In genomic region chr15:77411035-77411434, GRCm38 (mm10) we compare ENCODE assay signal across 15 mouse cellular contexts. TPM values are rescaled to one million over a fixed set of nuclear protein-coding genes. Genes with fewer than 3 reads are reported as not detected.
A peak's percentile ranks its signal among the peaks of the same experiment; 100 is the strongest.
DNase-seq lines count a peak whose midpoint lies in the region; ATAC-seq and TF ChIP-seq lines count a peak whose summit lies in the region.
"Not testable (repeated sequence)": the region's sequence is repeated elsewhere in the genome, so short reads cannot be mapped to it uniquely, and the experiment has no call there.
"Had no signal": no experiment of that assay in that cellular context is flagged by ENCODE, and none has a peak within 500 bp of the region (broad histone marks: within the 10 kb centered on the region; RNA-seq: fewer than 3 reads in every experiment).

TSS of gene Apol9a (minus strand) at chr15:77411135.

- H3K79me2 ChIP-seq in C2C12 (ENCODE audit: control insufficient read depth, insufficient read depth); liver, adult 2 months (ENCODE audit: control insufficient read depth, insufficient read depth, low read length); myocyte (ENCODE audit: control insufficient read depth, insufficient read depth): not testable (repeated sequence)

- not testable (repeated sequence) for H3K79me3 ChIP-seq in C2C12 (ENCODE audit: low read depth)

- not testable (repeated sequence) for H3ac ChIP-seq in C2C12 (ENCODE audit: control insufficient read depth, insufficient read length, low read depth); myocyte (ENCODE audit: control insufficient read depth, insufficient read length)

- H3K27ac ChIP-seq in intestine, postnatal 0 days (ENCODE audit: low read depth, low read length); stomach, postnatal 0 days (replicated peaks): not testable (repeated sequence)
- peak within 1 kb of the TSS; percentile 97 for H3K27ac ChIP-seq in liver, adult 2 months (replicated peaks; ENCODE audit: insufficient read depth, low read depth, low read length)

- TF ChIP-seq EP300 in stomach, postnatal 0 days (optimal IDR thresholded peaks at IDR 0.05), result not testable (repeated sequence)

- ATAC-seq in activated CD4-positive, CD25-positive, alpha-beta regulatory T cell, adult 4 months, result not testable (repeated sequence)
- 0 out of 2 replicates have a peak, but pooled peaks have one; percentile 6 for ATAC-seq in erythroblast, adult 5-6 weeks (replicated peaks; ENCODE audit: low FRiP score, poor library complexity, severe bottlenecking)
- ATAC-seq in intestine, postnatal 0 days, result peak; percentile 63
- ATAC-seq in stomach, postnatal 0 days (ENCODE audit: low FRiP score, low TSS enrichment), result peak; percentile 28; the same call in 1 of the 2 replicates

- H3K9me3 ChIP-seq in intestine, postnatal 0 days (ENCODE audit: control insufficient read depth); stomach, postnatal 0 days (ENCODE audit: control insufficient read depth, low read length): not testable (repeated sequence)

- 33% methylated on average over 1 of the region's 4 CpGs for WGBS in intestine, postnatal 0 days
- WGBS in liver, adult 2 months, result 48% methylated on average over 2 of the region's 4 CpGs
- no CpG with 5 or more reads among the region's 4 CpGs for WGBS in stomach, postnatal 0 days

- not testable (repeated sequence) for TF ChIP-seq CTCF in C2C12 (IDR thresholded peaks at IDR 0.05; ENCODE audit: control insufficient read depth, insufficient read depth, insufficient read length); intestine, postnatal 0 days (IDR thresholded peaks at IDR 0.05; ENCODE audit: low read depth); liver, adult 2 months (IDR thresholded peaks at IDR 0.05; ENCODE audit: low read depth, low read length); stomach, postnatal 0 days (IDR thresholded peaks at IDR 0.05; ENCODE audit: low read depth)

- H3K4me3 ChIP-seq in C2C12 (ENCODE audit: insufficient read depth, poor library complexity, severe bottlenecking); intestine, postnatal 0 days (ENCODE audit: low read depth, low read length); myocyte; stomach, postnatal 0 days (ENCODE audit: low read depth, low read length): not testable (repeated sequence)
- peak within 1 kb of the TSS; percentile 32 for H3K4me3 ChIP-seq in liver, adult 2 months (ENCODE audit: insufficient read depth, low read depth, low read length)

- DNase-seq in liver, adult 2 months (ENCODE audit: extremely low read depth, low read depth, low spot score); stomach, postnatal 0 days (ENCODE audit: low spot score): not testable (repeated sequence)

- not testable (repeated sequence) for H3K36me3 ChIP-seq in C2C12 (ENCODE audit: control insufficient read depth, insufficient read depth); intestine, postnatal 0 days (ENCODE audit: control insufficient read depth, insufficient read depth); liver, adult 2 months (ENCODE audit: control insufficient read depth, insufficient read depth, low read length); myocyte (ENCODE audit: control insufficient read depth, insufficient read depth); stomach, postnatal 0 days (ENCODE audit: control insufficient read depth, insufficient read depth, low read length)

- H3K27me3 ChIP-seq in C2C12 (ENCODE audit: control insufficient read depth, insufficient read depth, insufficient read length); intestine, postnatal 0 days (replicated peaks; ENCODE audit: control insufficient read depth, insufficient read depth, low read length); liver, adult 2 months (ENCODE audit: control insufficient read depth, insufficient read depth, low read length); myocyte (ENCODE audit: control insufficient read depth, insufficient read depth, insufficient read length); stomach, postnatal 0 days (ENCODE audit: control insufficient read depth, insufficient read depth, low read length): not testable (repeated sequence)

- not testable (repeated sequence) for H3K4me2 ChIP-seq in intestine, postnatal 0 days (replicated peaks; ENCODE audit: low read depth); stomach, postnatal 0 days (replicated peaks; ENCODE audit: low read depth)
- peak within 1 kb of the TSS; percentile 58 for H3K4me2 ChIP-seq in myocyte (ENCODE audit: low read depth)

- TF ChIP-seq POLR2A in liver, adult 2 months (IDR thresholded peaks at IDR 0.05; ENCODE audit: extremely low read depth, insufficient read depth, low read length); myocyte (IDR thresholded peaks at IDR 0.05; ENCODE audit: insufficient read length, low read depth): not testable (repeated sequence)

- not testable (repeated sequence) for H3K9ac ChIP-seq in intestine, postnatal 0 days (ENCODE audit: low read depth, low read length); stomach, postnatal 0 days (ENCODE audit: low read length)
- H3K9ac ChIP-seq in liver, adult 2 months (ENCODE audit: low read depth, low read length), result peak within 1 kb of the TSS; percentile 77

- H3K4me1 ChIP-seq in intestine, postnatal 0 days (replicated peaks; ENCODE audit: control insufficient read depth, insufficient read depth, low read length); liver, adult 2 months (ENCODE audit: control insufficient read depth, insufficient read depth, low read length); stomach, postnatal 0 days (replicated peaks; ENCODE audit: control insufficient read depth, insufficient read depth): not testable (repeated sequence)

RNA-seq across cellular contexts. Expression of gene Apol9a, which starts in this region (rescaled TPM):
- polyA plus RNA-seq in C2C12 (2012; fragmentation: generic; extraction: Trizol) (18.1 TPM), myocyte (2012; fragmentation: generic; extraction: Trizol) (16.3 TPM)
- polyA plus RNA-seq in activated CD4-positive, CD25-positive, alpha-beta regulatory T cell, adult 4 months (2017; shearing (Covaris generic)), result 10 to 100 TPM; 11.5 to 12.7 TPM
- not detected in 2 replicates for total RNA-seq in erythroblast, adult 5-6 weeks (2015; ENCODE audit: low replicate concordance)
- 0.34 TPM in 1 of 2 replicates, not detected in the other for total RNA-seq in erythroblast, adult 5-6 weeks (2017; ENCODE audit: low replicate concordance)
- polyA plus RNA-seq in intestine, postnatal 0 days (2015; fragmentation: Nextera tagmentation; extraction: Ambion mirVana), result 26.2 and 33.1 TPM in 2 replicates
- 59.3 and 69.5 TPM in 2 replicates for total RNA-seq in liver, adult 2 months (2014; rRNA removed)
- 44.3 and 80.3 TPM in 2 replicates for polyA plus RNA-seq in liver, adult 2 months (2012; rRNA removed)
- 2.3 and 3.1 TPM in 2 replicates for polyA plus RNA-seq in stomach, postnatal 0 days (2015; fragmentation: Nextera tagmentation; extraction: Ambion mirVana)
- total RNA-seq: CH12.LX; common myeloid progenitor, adult 5-6 weeks had no signal
- polyA plus RNA-seq: embryonic facial prominence, embryonic 11.5 days; embryonic facial prominence, embryonic 13.5 days; erythroblast, embryonic 14.5 days; forebrain, embryonic 11.5 days; forebrain, embryonic 13.5 days; G1E had no signal

Comparison
In these comparisons a context has a peak if more than half of its experiments do, and no peak if none do; other contexts are left out.
1. RNA of gene Apol9a (total RNA-seq): 59.3 to 69.5 TPM in liver, adult 2 months; 0.34 TPM in erythroblast, adult 5-6 weeks; every median in the first group is over 10 times any median in the second.
2. Peak in ATAC-seq in erythroblast, adult 5-6 weeks; RNA of the gene not detected or under 1 TPM.